Mouse (Mus musculus) spleen, adult 10 weeks (tissue): ENCODE results near the gene Tspan33. TPM values are rescaled to one million over a fixed set of nuclear protein-coding genes. Genes with fewer than 3 reads are reported as not detected.

Experiments
- polyA plus RNA-seq: library from polyadenylated mRNA; stranded (reverse); fragments of 350-450 nt; fragmentation: Illumina TruSeq; extraction: RNeasy Lipid Tissue Mini Kit (QIAGEN cat#74804); gene quantifications from one replicate; pipeline ENCODE4 v1.2.3, GENCODE M21; 2015; ENCODE audit warnings: low replicate concordance; ENCODE audit not compliant: insufficient read depth

Gene Tspan33
- 21.4 TPM for polyA plus RNA-seq

GRCm38 (mm10) chr6:29693953-29694352 is at the start of gene Tspan33:
TSS of gene Tspan33 (plus strand) at chr6:29694222.

GRCm38 (mm10) chr6:29735336-29735688 is 41.3 kb downstream of the Tspan33 start, which contains the start of gene Smo:
TSS of gene Smo (plus strand) at chr6:29735503.

Other genes starting within 250 kb of the Tspan33 start
- 107 TPM for gene Atp6v1f, start 226.5 kb upstream of the Tspan33 start, polyA plus RNA-seq
- not detected for gene Atp6v1fnb, start 222.8 kb upstream of the Tspan33 start, polyA plus RNA-seq
- gene Kcp, start 186.3 kb upstream of the Tspan33 start, polyA plus RNA-seq, result 1.2 TPM
- gene Irf5, start 167.6 kb upstream of the Tspan33 start, polyA plus RNA-seq, result 97.3 TPM
- 80.4 TPM for gene Tnpo3, start 84.3 kb upstream of the Tspan33 start, polyA plus RNA-seq
- gene Smo, start 41.3 kb downstream of the Tspan33 start, polyA plus RNA-seq, result 3.8 TPM
- 38.4 TPM for gene Ahcyl2, start 73.8 kb downstream of the Tspan33 start, polyA plus RNA-seq
- gene Strip2, start 222.8 kb downstream of the Tspan33 start, polyA plus RNA-seq, result 5.6 TPM